Mouse (Mus musculus): ENCODE measurements around the gene Sorcs1.

- TF ChIP-seq EP300 (IDR thresholded peaks at IDR 0.05; ENCODE audit: low read depth) (no peak), CTCF (IDR thresholded peaks at IDR 0.05; ENCODE audit: low read depth) (no peak)
Measured at GRCm38 (mm10) chr19:50664311-50664710, 14.1 kb downstream of the Sorcs1 start.

Measured in liver, postnatal 0 days (tissue).